Mouse (Mus musculus): ENCODE results near the gene Smyd1. TPM values are rescaled to one million over a fixed set of nuclear protein-coding genes. Genes with fewer than 3 reads are reported as not detected.
"Not testable (repeated sequence)": the region's sequence is repeated elsewhere in the genome, so short reads cannot be mapped to it uniquely, and the experiment has no call there.

The Smyd1 gene
- total RNA-seq (2021) = 1 to 10 TPM; 2.7 to 6.3 TPM
- long read RNA-seq, experiment 1, partial matches to known transcripts = 0 of 5 reads
- long read RNA-seq, experiment 1, other reads (novel, unspliced or antisense) = 2 of 5 reads
- long read RNA-seq, experiment 2, partial matches to known transcripts = 0 of 1 reads
- long read RNA-seq, experiment 2, other reads (novel, unspliced or antisense) = 0 of 1 reads

GRCm38 (mm10) chr6:71321826-71322283 lies at the start of gene Smyd1:
TSS of gene Smyd1 (minus strand) at chr6:71322233.
- no peak for DNase-seq (ENCODE audit: low spot score in 2 of 2)

GRCm38 (mm10) chr6:71371085-71371605 lies 49.1 kb upstream of the Smyd1 start:
- no peak for DNase-seq (ENCODE audit: low spot score in 2 of 2)

- DNase-seq (ENCODE audit: low spot score in 2 of 2) = no peak
Measured at GRCm38 (mm10) chr6:71369416-71369815, 47.4 kb upstream of the Smyd1 start.

- no peak for DNase-seq (ENCODE audit: low spot score in 2 of 2)
Measured at GRCm38 (mm10) chr6:71363995-71364394, 42.0 kb upstream of the Smyd1 start.

GRCm38 (mm10) chr6:71361156-71361670 lies 39.2 kb upstream of the Smyd1 start:
- DNase-seq (ENCODE audit: low spot score in 2 of 2) = no peak

GRCm38 (mm10) chr6:71360751-71361150 lies 38.7 kb upstream of the Smyd1 start:
- no peak for DNase-seq (ENCODE audit: low spot score in 2 of 2)

- no peak for DNase-seq (ENCODE audit: low spot score in 2 of 2)
Measured at GRCm38 (mm10) chr6:71360221-71360620, 38.2 kb upstream of the Smyd1 start.

GRCm38 (mm10) chr6:71357493-71357892 lies 35.5 kb upstream of the Smyd1 start:
- no peak for DNase-seq (ENCODE audit: low spot score in 2 of 2)

- DNase-seq (ENCODE audit: low spot score in 2 of 2) = no peak
Measured at GRCm38 (mm10) chr6:71353722-71354121, 31.7 kb upstream of the Smyd1 start.

GRCm38 (mm10) chr6:71352866-71353427 lies 30.9 kb upstream of the Smyd1 start:
- no peak for DNase-seq (ENCODE audit: low spot score in 2 of 2)

- DNase-seq (ENCODE audit: low spot score in 2 of 2) = no peak
Measured at GRCm38 (mm10) chr6:71352201-71352600, 30.2 kb upstream of the Smyd1 start.

- no peak for DNase-seq (ENCODE audit: low spot score in 2 of 2)
Measured at GRCm38 (mm10) chr6:71351201-71351600, 29.2 kb upstream of the Smyd1 start.

GRCm38 (mm10) chr6:71348006-71348405 lies 26.0 kb upstream of the Smyd1 start:
- DNase-seq (ENCODE audit: low spot score in 2 of 2) = no peak

GRCm38 (mm10) chr6:71341179-71341578 lies 19.1 kb upstream of the Smyd1 start:
- no peak for DNase-seq (ENCODE audit: low spot score in 2 of 2)

- DNase-seq (ENCODE audit: low spot score in 2 of 2) = no peak
Measured at GRCm38 (mm10) chr6:71339351-71339750, 17.3 kb upstream of the Smyd1 start.

- DNase-seq (ENCODE audit: low spot score in 2 of 2) = no peak
Measured at GRCm38 (mm10) chr6:71338941-71339340, 16.9 kb upstream of the Smyd1 start.

GRCm38 (mm10) chr6:71337666-71338065 lies 15.6 kb upstream of the Smyd1 start:
- DNase-seq (ENCODE audit: low spot score in 2 of 2) = no peak

GRCm38 (mm10) chr6:71333578-71334273 lies 11.7 kb upstream of the Smyd1 start:
- no peak for DNase-seq (ENCODE audit: low spot score in 2 of 2)

GRCm38 (mm10) chr6:71333031-71333430 lies 11.0 kb upstream of the Smyd1 start:
- DNase-seq (ENCODE audit: low spot score in 2 of 2) = no peak

- DNase-seq (ENCODE audit: low spot score in 2 of 2) = no peak
Measured at GRCm38 (mm10) chr6:71332236-71332965, 10.4 kb upstream of the Smyd1 start.

GRCm38 (mm10) chr6:71331491-71331890 lies 9.5 kb upstream of the Smyd1 start:
- not testable (repeated sequence) for DNase-seq (ENCODE audit: low spot score in 2 of 2)
